Mouse (Mus musculus) erythroblast, embryonic 14.5 days (primary cell): ENCODE measurements around the gene Hist1h2ab. TPM values are rescaled to one million over a fixed set of nuclear protein-coding genes. Genes with fewer than 3 reads are reported as not detected.
"Not testable (repeated sequence)": the region's sequence is repeated elsewhere in the genome, so short reads cannot be mapped to it uniquely, and the experiment has no call there.

Experiments used
- H3K27me3 ChIP-seq: 2 replicates; pipeline ENCODE4 v1.6.1; 2012; ENCODE audit warnings: inconsistent platforms; ENCODE audit not compliant: control insufficient read depth
- H3K36me3 ChIP-seq: 2 replicates; pipeline ENCODE4 v1.6.1; 2012; ENCODE audit warnings: mild to moderate bottlenecking, inconsistent platforms; ENCODE audit not compliant: control insufficient read depth
- H3K4me1 ChIP-seq: 2 replicates; pipeline ENCODE4 v1.6.1; 2012; ENCODE audit warnings: inconsistent platforms; ENCODE audit not compliant: control insufficient read depth
- H3K4me3 ChIP-seq: replicated peaks from 2 replicates; pipeline ENCODE3; 2012; ENCODE audit warnings: moderate library complexity, mild to moderate bottlenecking, inconsistent platforms
- H3K9me3 ChIP-seq: 2 replicates; pipeline ENCODE4 v1.6.1; 2012; ENCODE audit warnings: low read length, inconsistent platforms, mixed read lengths; ENCODE audit not compliant: control insufficient read depth
- GATA1 ChIP-seq: IDR thresholded peaks from 2 replicates; pipeline ENCODE4 v1.6.1; 2012; ENCODE audit warnings: low read length, inconsistent platforms, mixed read lengths
- TAL1 ChIP-seq: IDR thresholded peaks from 3 replicates; pipeline ENCODE4 v1.6.1; 2012; ENCODE audit warnings: low read length, inconsistent platforms, mixed read lengths
- polyA plus RNA-seq: library from polyadenylated mRNA; stranded (reverse); fragments of >175 nt; gene quantifications from 2 replicates; pipeline ENCODE4 v1.2.3, GENCODE M21; 2012

Gene Hist1h2ab
- polyA plus RNA-seq, 1 experiment: 22.3 TPM

- Histone ChIP-seq H3K4me1 (peaks cover 50% of the 10 kb centered on the region), H3K36me3 (peaks cover 5% of the 10 kb centered on the region), H3K4me3 (peak overlapping the region; percentile 68), H3K27me3 (no peaks in the 10 kb centered on the region), H3K9me3 (no peaks in the 10 kb centered on the region)
- TF ChIP-seq TAL1: no peak
- TF ChIP-seq GATA1: no peak
Observed at GRCm38 (mm10) chr13:23743215-23743614, 7.7 kb upstream of the Hist1h2ab start.

- peaks cover 57% of the 10 kb centered on the region for H3K4me1 ChIP-seq
- TF ChIP-seq TAL1 (no peak), GATA1 (no peak)
- H3K9me3 ChIP-seq: no peaks in the 10 kb centered on the region
Observed at GRCm38 (mm10) chr13:23743963-23744362, 7.0 kb upstream of the Hist1h2ab start.

DNA sequence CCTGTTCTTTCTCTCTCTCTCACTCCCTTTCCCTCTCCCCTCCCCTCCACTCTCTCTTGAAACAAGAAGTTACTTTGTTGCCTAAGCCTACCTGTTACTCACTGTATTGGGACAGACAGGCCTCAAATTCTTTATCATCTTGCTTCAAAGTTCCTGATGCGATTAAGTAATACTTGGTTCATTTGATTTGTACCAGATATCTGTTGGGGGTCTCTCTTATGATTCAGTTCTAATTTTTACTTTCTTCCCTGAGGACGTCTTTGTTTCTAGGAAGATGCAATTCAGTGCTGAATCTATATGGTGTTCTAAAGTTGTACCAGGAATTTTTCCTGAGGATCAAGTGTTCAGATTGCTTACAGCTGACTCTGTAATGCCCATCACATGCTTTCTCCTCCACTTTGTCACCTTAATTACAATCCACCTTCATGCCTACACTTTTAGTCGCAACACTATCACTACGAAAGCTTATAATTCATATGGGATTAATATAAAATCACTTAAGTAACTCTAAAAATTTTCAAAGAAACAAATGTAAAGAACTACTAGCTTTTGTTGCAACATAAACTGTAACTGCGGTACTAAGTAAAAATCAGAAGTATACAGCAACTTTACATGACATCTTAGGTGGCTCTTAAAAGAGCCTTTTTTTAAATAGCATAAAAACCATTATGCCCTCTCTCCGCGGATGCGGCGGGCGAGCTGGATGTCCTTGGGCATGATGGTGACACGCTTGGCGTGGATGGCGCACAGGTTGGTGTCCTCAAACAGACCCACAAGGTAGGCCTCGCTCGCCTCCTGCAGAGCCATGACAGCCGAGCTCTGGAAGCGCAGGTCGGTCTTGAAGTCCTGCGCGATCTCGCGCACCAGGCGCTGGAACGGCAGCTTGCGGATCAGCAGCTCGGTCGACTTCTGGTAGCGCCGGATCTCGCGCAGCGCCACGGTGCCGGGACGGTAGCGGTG is 6.2 kb upstream of the Hist1h2ab start:
- Histone ChIP-seq H3K27me3 (no peaks in the 10 kb centered on the region), H3K4me1 (peaks cover 65% of the 10 kb centered on the region), H3K4me3 (peak overlapping the region; percentile 79), H3K9me3 (no peaks in the 10 kb centered on the region), H3K36me3 (peaks cover 6% of the 10 kb centered on the region)
- TF ChIP-seq GATA1 (no peak), TAL1 (no peak)

More at GRCm38 (mm10) chr13:23743963-23744362, 7.0 kb upstream of the Hist1h2ab start:
- Histone ChIP-seq H3K36me3 (peaks cover 5% of the 10 kb centered on the region), H3K27me3 (no peaks in the 10 kb centered on the region), H3K4me3 (peak overlapping the region; percentile 68)

GRCm38 (mm10) chr13:23745381-23746161 is 5.4 kb upstream of the Hist1h2ab start, which contains the start of gene Hist1h3c:
Hist1h3c (minus strand) TSS chr13:23745602.
- H3K9me3 ChIP-seq: no peaks in the 10 kb centered on the region
- peak within 1 kb of the TSS; percentile 79 for H3K4me3 ChIP-seq
- TF ChIP-seq TAL1: no peak
- peak; percentile 24; the same call in 1 of the 2 replicates for TF ChIP-seq GATA1
- no peaks in the 10 kb centered on the region for H3K27me3 ChIP-seq
- H3K36me3 ChIP-seq: peaks cover 9% of the 10 kb centered on the region
- H3K4me1 ChIP-seq: peaks cover 70% of the 10 kb centered on the region

DNA sequence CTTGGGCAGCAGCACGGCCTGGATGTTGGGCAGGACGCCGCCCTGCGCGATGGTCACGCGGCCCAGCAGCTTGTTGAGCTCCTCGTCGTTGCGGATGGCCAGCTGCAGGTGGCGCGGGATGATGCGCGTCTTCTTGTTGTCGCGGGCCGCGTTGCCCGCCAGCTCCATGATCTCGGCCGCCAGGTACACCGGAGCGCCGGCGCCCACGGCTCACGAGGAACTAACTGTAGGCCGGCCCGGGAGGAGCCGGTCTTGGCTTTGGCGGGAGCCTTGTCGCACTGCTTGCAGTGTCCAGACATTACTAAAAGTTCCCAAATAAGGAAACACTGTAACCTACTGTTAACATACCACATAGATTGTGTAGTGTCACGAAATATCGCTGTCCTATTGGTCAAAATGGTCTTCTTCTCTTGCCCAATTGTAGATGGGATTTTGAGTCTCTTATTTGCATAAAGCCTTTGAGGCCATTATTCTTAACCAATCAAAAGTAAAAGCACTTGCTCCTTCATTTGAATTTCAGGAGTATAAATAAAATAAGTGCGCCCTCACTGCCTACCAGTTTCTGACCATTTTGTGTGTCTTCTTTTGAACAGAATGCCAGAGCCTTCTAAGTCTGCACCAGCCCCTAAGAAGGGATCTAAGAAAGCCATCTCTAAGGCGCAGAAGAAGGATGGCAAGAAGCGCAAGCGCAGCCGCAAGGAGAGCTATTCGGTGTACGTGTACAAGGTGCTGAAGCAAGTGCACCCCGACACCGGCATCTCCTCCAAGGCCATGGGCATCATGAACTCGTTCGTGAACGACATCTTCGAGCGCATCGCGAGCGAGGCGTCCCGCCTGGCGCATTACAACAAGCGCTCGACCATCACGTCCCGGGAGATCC is 4.5 kb upstream of the Hist1h2ab start, which contains the start of gene Hist1h2bb:
Gene Hist1h2bb (plus strand): TSS at position 534 of the 880 bp plus-strand sequence.
- H3K4me3 ChIP-seq: peak within 1 kb of the TSS; percentile 79
- H3K27me3 ChIP-seq: not testable (repeated sequence)

GRCm38 (mm10) chr13:23747081-23747891 is 3.6 kb upstream of the Hist1h2ab start:
- peaks cover 9% of the 10 kb centered on the region for H3K36me3 ChIP-seq
- TF ChIP-seq GATA1 (no peak), TAL1 (no peak)
- no peaks in the 10 kb centered on the region for H3K27me3 ChIP-seq
- H3K9me3 ChIP-seq: no peaks in the 10 kb centered on the region
- peaks cover 62% of the 10 kb centered on the region for H3K4me1 ChIP-seq
- H3K4me3 ChIP-seq: peak overlapping the region; percentile 63

More for the DNA sequence above, 4.5 kb upstream of the Hist1h2ab start, which contains the start of gene Hist1h2bb:
- not testable (repeated sequence) for H3K36me3 ChIP-seq, H3K9me3 ChIP-seq
- peaks cover 68% of the 10 kb centered on the region for H3K4me1 ChIP-seq

GRCm38 (mm10) chr13:23747892-23748288 is 3.0 kb upstream of the Hist1h2ab start:
- H3K9me3 ChIP-seq: no peaks in the 10 kb centered on the region
- H3K4me3 ChIP-seq: peak overlapping the region; percentile 63
- H3K36me3 ChIP-seq: peaks cover 9% of the 10 kb centered on the region
- TF ChIP-seq TAL1 (no peak), GATA1 (no peak)
- H3K27me3 ChIP-seq: no peaks in the 10 kb centered on the region
- H3K4me1 ChIP-seq: peaks cover 58% of the 10 kb centered on the region

DNA sequence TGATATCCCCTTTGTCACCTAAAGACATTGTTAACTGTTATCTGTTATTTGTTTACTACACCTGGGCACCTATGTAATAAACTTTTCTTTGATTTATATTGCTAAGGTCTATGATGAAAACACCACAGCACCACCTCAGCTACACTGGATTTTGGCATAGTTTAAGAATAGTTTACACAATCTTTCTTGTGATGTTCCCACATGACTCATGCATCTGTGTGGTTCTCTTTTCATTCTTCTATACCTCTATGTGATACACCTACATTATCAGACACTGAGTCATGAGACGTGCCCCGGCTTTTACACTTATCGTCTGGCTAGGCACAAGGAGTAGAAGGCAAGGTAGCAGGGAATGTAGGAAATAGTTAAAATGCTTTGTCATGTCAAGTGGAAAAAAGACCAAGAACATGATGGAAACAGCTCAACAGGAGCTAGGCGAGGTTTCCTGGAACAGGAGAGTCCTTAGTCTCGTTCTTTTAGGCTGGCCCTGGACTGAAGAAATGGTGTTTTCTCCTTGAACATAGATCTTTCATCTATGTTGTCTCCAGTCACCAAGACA is 1.3 kb upstream of the Hist1h2ab start:
- Histone ChIP-seq H3K9me3 (no peaks in the 10 kb centered on the region), H3K4me3 (no peak overlapping the region), H3K27me3 (no peaks in the 10 kb centered on the region), H3K36me3 (peaks cover 4% of the 10 kb centered on the region), H3K4me1 (peaks cover 57% of the 10 kb centered on the region)
- no peak for TF ChIP-seq TAL1
- TF ChIP-seq GATA1: no peak
